Mouse (Mus musculus) G1E (cell line): ENCODE measurements at regions not wholly inside any gene's neighbourhood (a gene's known extent, or its start where the extent isn't known, plus 50 kb on each side); places are given as distances from the start of the nearest gene placed in this dataset.

Experiments used
- ATAC-seq: 2 replicates; pipeline ENCODE4 v1.8.0; 2016; ENCODE audit warnings: mild to moderate bottlenecking; ENCODE audit not compliant: insufficient number of reproducible peaks, poor library complexity, low FRiP score, severe bottlenecking; ENCODE audit errors: extremely low read depth
- DNase-seq: peaks from one replicate; pipeline ENCODE4 v3.0.0; 2012; ENCODE audit warnings: low spot score
- H3K27me3 ChIP-seq: 2 replicates; pipeline ENCODE4 v1.6.1; 2012; ENCODE audit warnings: mild to moderate bottlenecking, low read length, inconsistent platforms; ENCODE audit not compliant: insufficient read depth
- H3K36me3 ChIP-seq: replicated peaks from 2 replicates; pipeline ENCODE3; 2012; ENCODE audit warnings: mild to moderate bottlenecking, inconsistent platforms
- H3K4me1 ChIP-seq: 2 replicates; pipeline ENCODE4 v1.6.1; 2012; ENCODE audit warnings: low read depth, low read length, inconsistent platforms, mixed read lengths; ENCODE audit not compliant: insufficient read depth
- H3K4me3 ChIP-seq: 2 replicates; pipeline ENCODE4 v1.5.1; 2012; ENCODE audit warnings: low read depth, mild to moderate bottlenecking, inconsistent platforms, low read length, moderate library complexity, mixed read lengths
- H3K9me3 ChIP-seq: replicated peaks from 2 replicates; pipeline ENCODE4 v1.6.1; 2012; ENCODE audit warnings: inconsistent platforms
- CTCF ChIP-seq: IDR thresholded peaks from 2 replicates; pipeline ENCODE4 v1.5.1; 2012; ENCODE audit warnings: low read depth, low read length, inconsistent platforms, mixed read lengths
- GATA1 ChIP-seq: IDR thresholded peaks from 2 replicates; pipeline ENCODE4 v1.6.1; 2012; ENCODE audit warnings: borderline replicate concordance, low read length, inconsistent platforms, mixed read lengths
- GATA2 ChIP-seq: IDR thresholded peaks from 2 replicates; pipeline ENCODE4 v1.6.1; 2012; ENCODE audit warnings: low read depth, low read length, inconsistent platforms, borderline replicate concordance
- POLR2AphosphoS5 ChIP-seq: IDR thresholded peaks from 2 replicates; pipeline ENCODE4 v1.6.1; 2012; ENCODE audit warnings: low read depth, low read length, inconsistent platforms; ENCODE audit not compliant: insufficient replicate concordance
- TAL1 ChIP-seq: conservative IDR thresholded peaks from 2 replicates; pipeline ENCODE4 v1.6.1; 2012; ENCODE audit warnings: low read depth, low read length, inconsistent platforms, mixed read lengths

DNA sequence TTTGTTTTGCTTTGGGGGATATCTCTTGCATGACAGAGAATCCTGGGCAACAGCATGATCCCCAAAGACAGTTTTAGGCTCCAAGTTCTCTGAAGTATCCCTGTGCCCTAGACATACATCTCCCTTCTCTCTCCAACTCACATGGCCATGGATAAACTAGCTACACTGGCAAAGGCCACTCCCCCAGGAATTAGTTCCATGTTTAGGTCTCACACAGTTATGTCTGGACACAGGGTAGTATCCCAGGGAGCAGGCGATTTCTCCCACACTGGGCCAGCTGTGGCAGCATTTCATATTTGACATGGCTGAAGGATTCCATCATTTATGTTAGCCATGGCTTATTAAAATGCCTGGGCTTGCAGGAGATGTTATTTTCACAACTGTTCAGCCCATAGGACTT, 102.5 kb upstream of the Rgma start:
- H3K9me3 ChIP-seq: peaks cover 34% of the 10 kb centered on the region
- H3K4me1 ChIP-seq: no peaks in the 10 kb centered on the region
- H3K4me3 ChIP-seq: no peak overlapping the region
- TF ChIP-seq TAL1: no peak
- no peak for TF ChIP-seq CTCF
- no peak for TF ChIP-seq POLR2AphosphoS5
- TF ChIP-seq GATA1: no peak
- TF ChIP-seq GATA2: no peak
- H3K27me3 ChIP-seq: no peaks in the 10 kb centered on the region
- no peak for DNase-seq
- no peak for ATAC-seq
- no peaks in the 10 kb centered on the region for H3K36me3 ChIP-seq

GRCm38 (mm10) chr7:73275814-73276271, 99.5 kb upstream of the Rgma start:
- TF ChIP-seq CTCF: no peak
- TF ChIP-seq GATA1: no peak
- TF ChIP-seq GATA2: no peak
- no peak for TF ChIP-seq TAL1
- no peaks in the 10 kb centered on the region for H3K4me1 ChIP-seq
- H3K9me3 ChIP-seq: peaks cover 35% of the 10 kb centered on the region
- DNase-seq (no peak), ATAC-seq (no peak)
- no peaks in the 10 kb centered on the region for H3K36me3 ChIP-seq
- no peak overlapping the region for H3K4me3 ChIP-seq
- H3K27me3 ChIP-seq: no peaks in the 10 kb centered on the region

- no peak for TF ChIP-seq GATA1
- no peak for TF ChIP-seq TAL1
- TF ChIP-seq POLR2AphosphoS5: no peak
- no peak for TF ChIP-seq CTCF
- no peak for TF ChIP-seq GATA2
These were observed 96.7 kb upstream of the Rgma start for GRCm38 (mm10) chr7:73278616-73279015.

DNA sequence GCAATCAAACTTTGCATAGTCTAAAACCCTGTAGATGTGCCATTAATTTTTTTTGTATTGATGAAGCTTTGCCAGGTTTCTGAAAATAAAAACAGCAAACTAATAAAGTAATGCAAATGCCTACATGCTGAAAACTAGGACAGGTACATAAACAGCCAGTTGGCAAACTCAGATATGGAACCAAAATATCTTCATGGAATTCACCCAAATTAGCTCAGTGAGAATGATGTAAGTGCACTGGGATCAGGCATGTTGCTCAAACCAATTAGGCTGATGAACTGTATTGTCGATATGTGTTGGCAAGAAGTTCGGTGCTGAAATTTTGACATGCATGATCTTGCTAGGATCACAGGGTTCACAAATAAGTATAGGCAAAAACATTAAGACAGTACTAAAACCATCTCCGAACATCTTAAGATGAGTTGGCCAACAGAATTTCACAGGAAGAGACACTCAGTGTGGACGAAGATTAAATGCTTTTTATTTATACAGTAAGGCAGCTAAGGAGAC, 95.3 kb upstream of the Rgma start:
- Histone ChIP-seq H3K9me3 (peaks cover 31% of the 10 kb centered on the region), H3K4me1 (no peaks in the 10 kb centered on the region), H3K4me3 (no peak overlapping the region), H3K27me3 (no peaks in the 10 kb centered on the region), H3K36me3 (no peaks in the 10 kb centered on the region)
- DNase-seq: no peak
- no peak for ATAC-seq
- no peak for TF ChIP-seq GATA2
- TF ChIP-seq CTCF: no peak
- TF ChIP-seq POLR2AphosphoS5: no peak
- no peak for TF ChIP-seq GATA1
- TF ChIP-seq TAL1: no peak

More at GRCm38 (mm10) chr7:73278616-73279015, 96.7 kb upstream of the Rgma start:
- Histone ChIP-seq H3K4me3 (no peak overlapping the region), H3K4me1 (no peaks in the 10 kb centered on the region), H3K9me3 (peaks cover 31% of the 10 kb centered on the region), H3K27me3 (no peaks in the 10 kb centered on the region), H3K36me3 (no peaks in the 10 kb centered on the region)
- ATAC-seq (no peak), DNase-seq (no peak)

- Histone ChIP-seq H3K4me1 (no peaks in the 10 kb centered on the region), H3K4me3 (no peak overlapping the region), H3K36me3 (no peaks in the 10 kb centered on the region), H3K27me3 (no peaks in the 10 kb centered on the region), H3K9me3 (peaks cover 20% of the 10 kb centered on the region)
- no peak for DNase-seq
- no peak for ATAC-seq
- no peak for TF ChIP-seq GATA2
- TF ChIP-seq CTCF: no peak
- TF ChIP-seq POLR2AphosphoS5: no peak
- TF ChIP-seq TAL1: no peak
- TF ChIP-seq GATA1: no peak
These were observed 89.1 kb upstream of the Rgma start for GRCm38 (mm10) chr7:73286244-73286643.

GRCm38 (mm10) chr7:73293337-73293736, 82.0 kb upstream of the Rgma start:
- Histone ChIP-seq H3K4me1 (no peaks in the 10 kb centered on the region), H3K36me3 (no peaks in the 10 kb centered on the region), H3K4me3 (no peak overlapping the region), H3K9me3 (peaks cover 10% of the 10 kb centered on the region), H3K27me3 (no peaks in the 10 kb centered on the region)
- DNase-seq: no peak
- TF ChIP-seq POLR2AphosphoS5 (no peak), TAL1 (no peak), GATA1 (no peak), GATA2 (no peak), CTCF (no peak)
- no peak for ATAC-seq

DNA sequence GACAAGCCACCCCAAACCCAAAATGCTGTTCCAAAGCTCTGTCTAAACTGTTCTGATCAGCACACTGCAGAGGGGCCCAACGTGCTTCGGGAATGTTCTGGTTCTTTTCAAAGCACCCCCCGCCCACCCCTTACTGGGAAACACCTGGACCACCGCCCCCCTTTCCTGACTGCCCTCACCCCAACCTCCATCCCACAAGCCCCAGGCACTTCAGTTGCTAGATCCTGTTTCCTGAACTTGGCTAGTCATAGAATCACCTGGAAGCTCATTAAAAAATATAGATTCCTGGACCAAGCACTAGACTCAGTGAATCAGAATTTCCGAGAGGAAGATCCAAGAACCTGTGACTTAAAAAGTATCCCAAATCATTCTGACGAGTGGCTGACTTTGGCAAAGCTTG, 80.9 kb upstream of the Rgma start:
- no peak for DNase-seq
- Histone ChIP-seq H3K9me3 (peaks cover 6% of the 10 kb centered on the region; the same call in 1 of the 2 replicates), H3K4me3 (no peak overlapping the region), H3K36me3 (no peaks in the 10 kb centered on the region), H3K27me3 (no peaks in the 10 kb centered on the region), H3K4me1 (no peaks in the 10 kb centered on the region)
- TF ChIP-seq POLR2AphosphoS5 (no peak), CTCF (no peak), TAL1 (no peak)
- no peak for ATAC-seq
